Mouse (Mus musculus) heart, adult 18-20 months (tissue): ENCODE results near the gene 4930579F01Rik. TPM values are rescaled to one million over a fixed set of nuclear protein-coding genes. Genes with fewer than 3 reads are reported as not detected.
A peak's percentile ranks its signal among the peaks of the same experiment; 100 is the strongest.

Experiments used
- DNase-seq, 2 experiments: peaks; one replicate each; pipeline ENCODE4 v3.0.0; 2021 to 2022; ENCODE audit warnings: mixed read lengths in 1 of 2
- total RNA-seq, 2 experiments: library from RNA; stranded (reverse); gene quantifications; 2 replicates each; pipeline ENCODE4 v1.2.3; 2021

Gene 4930579F01Rik
- total RNA-seq, 2 experiments from 2014 or later: not detected

DNA sequence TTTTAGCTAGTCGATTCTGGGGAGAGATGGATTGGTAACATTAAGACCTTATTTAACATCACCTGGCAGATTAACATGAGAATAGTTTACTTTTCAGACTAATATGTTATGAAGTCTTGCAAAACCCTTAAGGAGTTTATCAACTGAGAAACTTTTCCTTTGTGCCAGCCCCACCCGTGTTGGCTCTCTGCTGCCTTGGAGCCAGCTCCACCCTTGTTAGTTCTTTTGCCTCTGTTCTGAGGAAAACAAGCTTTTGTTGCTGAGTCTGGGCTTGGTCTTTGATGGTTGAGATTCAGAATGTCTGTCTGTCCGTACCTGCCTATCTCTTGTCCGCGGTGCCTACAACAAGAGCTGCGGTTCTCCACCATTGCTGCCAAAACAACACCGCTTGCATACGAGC is 22.5 kb upstream of the 4930579F01Rik start:
- DNase-seq: peak in 1 of 2 experiments; percentile 10

DNA sequence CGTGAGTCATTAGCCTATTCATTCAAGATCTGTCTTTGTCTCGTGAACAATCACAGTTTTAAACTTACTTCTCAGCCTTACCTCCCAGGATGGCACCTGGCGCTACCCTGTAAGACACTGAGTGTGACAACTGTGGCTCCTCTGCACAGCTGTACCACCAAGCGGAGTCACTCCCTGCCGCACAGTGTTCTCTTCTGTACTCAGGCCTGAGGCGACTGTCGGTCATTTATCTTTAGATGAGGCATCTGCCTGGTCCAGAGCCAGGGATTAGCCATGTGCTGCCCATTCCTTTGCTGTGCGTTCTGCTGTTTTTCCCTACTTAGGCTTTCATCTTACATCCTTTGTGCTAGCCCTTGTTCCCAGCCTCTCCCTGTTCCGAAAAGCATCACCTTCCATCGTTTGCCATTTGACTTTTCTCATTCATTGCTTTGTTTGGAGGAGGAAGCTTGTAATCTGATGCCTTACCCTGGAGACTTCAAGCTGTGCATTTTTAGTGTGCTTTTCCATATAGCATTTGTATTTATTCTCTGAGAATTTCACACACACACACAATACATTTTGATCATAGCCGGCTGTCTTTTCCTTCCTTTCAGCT is 21.9 kb upstream of the 4930579F01Rik start:
- DNase-seq: no peak

DNA sequence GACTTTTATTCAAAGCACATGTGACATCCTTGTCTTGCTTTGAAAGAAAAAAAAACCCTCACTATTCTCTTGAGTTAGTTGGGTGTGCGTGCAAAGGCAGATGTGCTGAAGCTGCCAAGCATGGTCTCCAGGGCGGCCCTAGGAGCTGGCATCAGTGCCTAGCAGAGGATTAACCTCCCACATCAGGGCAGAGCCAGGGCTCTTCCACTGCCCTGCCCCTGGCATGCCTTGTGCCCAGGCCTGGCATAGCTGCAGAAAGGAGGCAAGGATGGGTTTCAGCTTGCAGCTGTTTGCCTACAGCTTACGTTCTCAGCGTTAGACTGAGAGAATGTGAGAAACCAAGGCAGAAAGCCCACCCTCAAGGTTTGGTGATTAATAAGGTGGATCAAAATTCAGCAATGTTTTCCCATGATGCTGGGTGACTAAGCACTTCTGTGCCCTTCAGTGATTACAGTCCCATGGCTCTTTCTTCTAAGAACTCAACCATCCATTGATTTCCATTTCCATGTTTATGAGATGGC is 18.9 kb upstream of the 4930579F01Rik start:
- no peak for DNase-seq

DNA sequence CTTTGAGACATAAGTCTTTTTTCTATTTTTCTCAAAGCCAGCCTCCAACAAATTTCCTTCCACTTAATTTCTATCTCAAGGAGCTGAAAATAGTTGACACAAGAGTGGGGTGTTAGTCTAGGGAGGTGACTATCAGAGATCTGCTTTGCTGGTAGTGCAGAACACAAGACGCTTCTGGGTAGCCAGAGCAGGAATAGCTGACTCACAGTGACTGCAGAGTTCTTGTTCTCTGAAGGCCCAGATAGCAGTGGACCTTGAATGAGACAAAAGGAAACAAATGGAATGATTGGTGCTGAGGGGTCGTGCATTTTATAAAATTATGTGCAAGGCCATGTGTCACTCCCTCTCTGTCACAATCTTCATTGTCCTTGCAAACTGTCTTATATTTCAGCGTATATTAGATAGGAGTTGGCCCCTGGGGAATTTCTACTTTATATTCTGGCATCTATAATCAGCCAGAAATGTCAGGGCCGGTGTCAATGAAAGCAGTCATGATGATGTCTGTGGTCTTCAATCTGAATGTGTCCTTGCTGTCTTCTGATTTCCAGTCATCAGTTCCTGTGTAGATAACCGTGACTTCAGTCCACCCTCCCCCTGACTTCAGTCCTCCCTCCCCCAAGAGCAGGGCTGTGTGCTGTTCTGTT is 16.9 kb upstream of the 4930579F01Rik start:
- DNase-seq: no peak

DNA sequence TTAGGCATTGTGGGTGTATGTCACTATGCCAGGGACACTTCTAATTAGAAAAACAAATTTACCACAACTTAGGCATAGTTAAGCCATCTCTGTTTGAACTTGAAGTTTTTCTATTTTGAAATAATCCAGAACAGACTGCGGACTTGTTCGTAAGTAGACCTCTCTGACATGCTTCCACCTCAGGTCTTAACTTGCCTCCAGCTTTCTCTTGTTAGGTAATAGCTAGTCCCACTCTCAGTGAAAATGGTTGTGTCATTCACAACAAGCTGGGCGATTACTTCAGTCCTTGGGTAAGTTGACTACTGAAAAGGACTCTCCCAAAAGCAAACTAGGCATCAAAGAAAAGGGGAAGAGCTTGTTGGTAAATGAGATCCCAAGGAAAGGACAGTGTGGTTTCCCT is 15.2 kb upstream of the 4930579F01Rik start:
- no peak for DNase-seq

DNA sequence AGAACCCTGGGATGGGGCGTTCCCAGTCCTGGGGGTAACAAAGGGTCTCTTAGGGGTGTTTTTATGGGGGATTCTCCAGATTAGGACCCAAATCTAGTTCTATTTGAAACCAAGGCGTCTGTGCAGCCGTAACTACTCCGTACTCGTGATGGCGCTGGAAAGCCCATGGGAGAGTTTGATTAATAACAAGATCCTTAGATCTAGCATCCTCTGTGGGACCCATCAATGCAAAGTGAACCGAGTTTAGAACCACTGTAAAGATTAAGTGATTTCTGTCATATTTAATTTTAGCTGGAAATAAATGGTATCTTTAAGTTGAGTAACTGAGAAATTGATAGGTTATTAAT is 5.1 kb upstream of the 4930579F01Rik start:
- DNase-seq: no peak

DNA sequence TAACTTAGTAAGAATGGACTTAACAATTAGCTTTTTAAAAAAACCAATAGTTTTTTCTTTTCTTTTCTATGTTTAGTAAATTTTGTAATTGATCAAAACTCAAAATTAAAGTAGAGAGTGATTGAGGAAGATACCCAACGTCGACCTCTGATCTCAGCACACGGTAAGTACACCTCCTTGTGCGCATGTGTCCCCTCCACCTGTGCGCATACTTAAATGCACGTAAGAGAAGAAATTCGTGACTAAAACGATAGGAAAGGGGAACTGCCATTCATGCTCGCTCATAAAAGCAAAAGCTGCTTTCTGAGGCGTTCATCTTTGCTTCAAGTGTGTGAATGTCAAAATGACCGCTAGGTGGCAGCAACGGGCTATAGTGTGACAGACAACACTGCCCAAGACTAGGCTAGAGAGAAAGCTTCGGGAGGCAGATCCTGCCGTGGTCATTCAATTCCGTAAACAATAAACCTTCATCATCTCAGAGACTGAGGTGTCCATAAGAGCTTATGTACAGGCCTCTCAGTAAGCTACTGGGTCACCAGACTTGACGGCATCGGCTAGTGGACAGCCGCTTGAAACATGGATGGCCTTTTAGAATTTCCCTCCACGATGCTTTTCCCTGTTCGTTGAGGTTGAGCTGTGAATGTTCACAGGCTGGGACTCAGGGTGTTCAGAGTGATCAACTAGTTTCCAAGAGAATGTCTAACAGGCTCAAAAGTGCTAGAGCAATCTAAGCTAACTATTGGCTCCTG is 4.5 kb upstream of the 4930579F01Rik start:
- peak; percentile 77 to 93 for DNase-seq

DNA sequence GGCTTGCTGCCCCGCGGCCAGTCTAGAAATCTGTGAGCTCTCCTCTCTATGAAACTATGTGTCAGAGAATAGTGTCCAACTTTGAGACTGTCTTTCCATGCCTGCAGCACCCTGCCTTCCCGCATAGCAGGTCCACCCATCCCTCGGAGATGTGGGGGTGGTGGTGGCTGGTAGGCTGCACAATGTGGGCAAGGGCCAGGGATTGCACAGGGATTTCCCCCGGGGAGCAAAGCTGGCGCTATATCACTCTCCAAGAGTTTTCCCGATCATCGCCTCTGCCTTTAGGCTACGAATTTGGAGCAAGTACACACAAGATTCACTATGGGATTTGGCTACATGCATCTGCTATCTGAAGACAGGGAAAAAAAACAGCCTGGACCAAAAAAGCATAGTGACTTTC is 3.9 kb upstream of the 4930579F01Rik start:
- no peak for DNase-seq

DNA sequence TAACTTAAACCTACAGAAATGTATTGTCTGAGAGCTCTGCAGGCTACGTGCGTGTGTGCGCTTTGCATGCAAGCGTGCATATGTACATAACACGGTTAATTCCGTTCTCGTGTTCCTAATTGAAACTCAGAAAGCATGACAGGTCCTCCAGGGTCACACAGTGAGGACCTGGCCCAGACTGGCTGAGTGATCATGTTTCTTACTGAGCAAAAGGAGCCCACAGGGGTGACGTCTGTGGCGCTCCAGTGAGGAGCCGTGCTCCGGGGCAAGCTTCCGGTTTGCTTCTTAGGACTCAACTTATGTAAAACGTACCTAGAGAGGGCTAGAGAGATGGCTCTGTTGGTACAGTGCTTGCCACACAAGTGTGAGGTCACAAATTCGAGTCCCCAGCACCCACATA is 3.5 kb upstream of the 4930579F01Rik start:
- no peak for DNase-seq

DNA sequence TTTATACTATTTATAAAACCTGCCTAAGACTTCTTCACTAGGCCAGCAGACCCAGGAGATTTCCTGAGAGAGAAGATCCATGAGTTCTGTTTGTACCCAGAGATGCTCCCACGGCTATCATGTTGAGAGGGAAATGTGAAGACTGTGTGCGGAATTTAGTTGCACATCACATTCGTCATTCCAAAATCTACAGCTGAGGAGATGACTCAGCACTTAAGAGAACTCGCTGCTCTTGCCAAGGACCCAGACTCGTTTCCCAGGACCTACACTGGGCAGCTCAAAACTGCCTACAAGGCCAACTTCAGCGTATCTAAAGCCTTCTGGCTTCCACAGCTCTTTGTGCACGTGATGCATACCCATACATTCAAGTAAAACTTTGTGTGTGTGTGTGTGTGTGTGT is 1.4 kb downstream of the 4930579F01Rik start:
- peak in 1 of 2 experiments; percentile 11 for DNase-seq

DNA sequence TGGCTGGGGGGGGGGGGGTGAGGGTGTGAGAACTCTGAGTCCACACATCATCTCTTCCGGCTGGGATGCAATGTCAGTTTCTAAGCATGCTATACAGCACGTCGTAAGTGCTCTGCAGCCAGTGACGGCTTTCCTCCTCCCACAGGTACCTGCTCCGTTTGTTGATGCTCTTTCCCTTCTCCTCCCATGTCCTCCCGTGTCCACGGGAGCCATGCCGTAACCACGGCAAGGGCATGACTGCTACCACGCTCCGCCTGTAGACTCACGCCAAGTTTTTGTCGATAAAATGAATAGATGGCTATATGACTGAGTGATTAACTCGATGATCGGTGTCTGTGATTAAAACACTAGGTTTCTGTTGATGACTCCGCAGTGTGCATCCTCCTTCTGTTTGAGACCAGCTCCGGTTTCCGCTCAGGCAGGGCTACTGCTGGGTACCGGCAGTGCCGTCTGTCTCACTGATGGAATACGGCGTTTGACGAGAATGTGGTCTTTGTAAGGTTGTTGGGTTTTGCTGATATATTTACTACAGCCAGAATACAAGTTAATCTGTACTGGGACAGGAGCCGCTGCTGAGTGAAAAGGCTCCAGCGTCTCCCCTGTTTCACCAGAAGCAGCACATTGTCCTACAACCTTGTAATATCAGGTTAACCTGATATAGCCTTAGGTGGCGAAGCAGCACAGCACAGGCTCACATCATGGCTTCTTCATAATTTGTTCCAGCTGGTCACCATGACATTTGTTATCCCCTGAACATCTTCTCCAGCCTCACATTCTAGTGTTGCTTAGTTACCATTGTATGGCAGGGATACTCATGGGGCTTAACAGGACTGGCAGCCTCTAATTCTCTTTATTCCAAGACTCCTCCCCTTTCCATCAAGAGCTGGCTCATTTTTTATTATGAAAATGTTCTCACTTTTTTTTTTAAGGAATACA is 7.4 kb downstream of the 4930579F01Rik start:
- no peak for DNase-seq

DNA sequence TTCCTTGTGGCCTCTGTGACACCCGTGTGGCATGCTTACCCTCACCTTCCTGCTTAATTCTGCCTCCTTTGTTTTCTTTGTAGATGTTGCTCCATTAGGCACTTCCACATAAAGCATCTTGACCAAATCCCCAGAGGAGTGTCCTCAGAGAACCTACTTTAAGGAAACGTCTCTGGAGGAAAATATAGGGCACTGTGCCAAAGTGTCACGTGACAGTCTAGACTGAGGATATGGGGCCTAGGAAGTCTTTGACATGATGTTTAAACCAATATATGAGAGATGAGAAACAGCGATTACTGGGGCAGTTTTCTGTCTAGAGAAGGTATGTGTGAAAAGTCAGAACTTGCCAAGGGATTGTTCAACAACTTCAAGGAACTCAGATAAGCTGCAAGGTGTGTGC is 8.3 kb downstream of the 4930579F01Rik start:
- DNase-seq: peak; percentile 10 to 26

DNA sequence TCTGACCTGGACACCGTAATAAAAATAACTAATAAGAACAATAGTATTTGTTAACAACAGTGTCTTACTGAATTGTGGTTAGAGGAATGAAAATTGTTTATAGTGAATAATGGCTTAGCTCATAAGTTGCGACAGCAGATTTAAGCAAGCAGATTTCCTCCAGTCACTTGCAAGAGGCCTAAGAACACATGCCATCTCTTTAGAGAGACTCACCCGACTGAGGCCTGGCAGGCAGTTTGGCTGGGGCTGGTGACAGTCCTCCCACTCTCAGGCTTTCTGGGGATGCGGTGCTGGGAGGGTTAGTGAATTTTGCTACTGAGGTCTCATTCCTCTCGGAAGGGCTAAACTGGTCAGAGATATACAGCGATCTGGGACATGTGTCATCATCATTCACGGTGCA is 10.3 kb downstream of the 4930579F01Rik start:
- no peak for DNase-seq

DNA sequence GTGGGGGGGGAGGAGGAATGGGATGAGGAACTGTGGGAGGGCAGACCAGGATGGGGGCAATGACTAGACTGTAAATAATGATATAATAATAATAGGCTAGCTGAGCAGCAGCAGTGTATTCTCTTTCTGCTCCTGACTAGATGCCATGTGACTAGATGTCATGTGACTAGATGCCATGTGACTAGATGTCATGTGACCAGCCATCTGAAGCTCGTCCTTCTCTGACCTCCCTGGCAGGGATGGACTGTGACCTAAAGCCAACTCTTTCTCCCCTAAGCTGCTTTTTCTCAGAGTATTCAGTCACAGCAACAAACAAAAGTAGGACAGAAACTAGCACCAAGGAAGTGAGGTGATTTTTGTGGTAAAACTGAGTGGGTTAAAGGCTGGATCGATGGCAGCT is 11.6 kb downstream of the 4930579F01Rik start:
- DNase-seq: no peak

DNA sequence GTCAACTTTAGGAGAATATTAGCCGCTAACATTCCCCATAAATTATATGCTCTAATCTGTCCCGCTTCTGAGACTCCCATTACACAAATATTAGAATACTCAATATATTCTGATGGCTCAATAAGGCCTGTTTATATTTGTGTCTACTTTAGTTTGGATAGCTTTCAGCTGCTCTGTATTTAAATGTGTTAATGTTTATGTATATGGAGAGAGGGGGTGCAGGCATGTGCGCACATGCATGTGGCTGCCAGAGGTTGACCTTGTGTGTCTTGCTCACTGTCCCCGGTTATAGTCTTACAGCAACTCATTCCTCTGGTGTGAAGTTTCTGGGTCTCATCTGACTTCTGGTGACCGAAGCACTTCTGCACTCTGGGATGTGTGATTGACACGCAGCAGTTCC is 18.1 kb downstream of the 4930579F01Rik start:
- DNase-seq: no peak

DNA sequence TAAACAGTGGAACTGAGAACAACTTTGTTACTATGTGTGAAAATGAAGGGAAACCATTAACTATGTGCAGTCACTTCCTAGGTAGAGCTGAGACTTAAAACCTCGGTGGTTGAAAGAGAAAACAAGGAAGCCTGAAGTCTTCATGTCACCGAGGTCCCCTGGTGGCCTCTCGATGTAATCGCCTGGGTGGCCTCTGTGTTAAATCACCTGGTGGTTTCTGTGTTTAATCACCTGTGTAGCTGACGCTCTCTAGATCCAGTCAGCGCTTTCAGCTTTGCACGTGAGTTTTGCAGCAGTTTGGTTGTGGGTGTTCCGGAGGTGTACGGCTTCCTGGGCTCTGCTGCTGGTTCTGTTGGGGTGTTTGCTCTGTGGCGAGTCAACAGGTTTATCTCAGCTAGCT is 20.3 kb downstream of the 4930579F01Rik start:
- DNase-seq: no peak

DNA sequence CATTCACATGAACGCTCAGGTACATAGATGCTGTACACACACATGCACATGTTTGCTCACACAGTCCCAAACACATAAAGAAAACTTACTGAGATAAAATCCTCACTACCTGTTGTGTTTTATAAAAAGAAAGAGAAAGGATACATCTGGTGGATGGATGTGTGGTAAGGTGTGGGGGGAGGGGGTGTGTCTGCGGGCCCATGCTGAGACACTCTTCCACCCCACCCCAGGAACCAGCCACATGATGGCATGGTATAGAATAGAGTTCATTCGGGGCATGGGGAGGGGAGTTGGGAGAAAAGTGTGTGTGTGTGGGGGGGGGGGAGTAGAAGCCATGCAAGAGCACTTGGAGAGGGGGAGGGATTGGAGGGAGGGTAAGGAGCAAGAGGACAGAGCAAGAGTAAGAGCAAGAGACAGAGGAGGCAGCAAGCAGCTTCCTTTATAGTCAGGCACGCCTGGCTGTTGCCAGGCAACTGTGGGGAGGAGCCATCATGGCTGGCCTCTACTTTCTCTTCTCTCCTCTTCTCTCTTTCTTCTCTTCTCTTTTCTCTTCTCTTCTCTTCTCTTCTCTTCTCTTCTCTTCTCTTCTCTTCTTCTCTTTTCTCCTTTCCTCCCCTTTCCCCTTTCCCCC is 31.0 kb downstream of the 4930579F01Rik start:
- no peak for DNase-seq

DNA sequence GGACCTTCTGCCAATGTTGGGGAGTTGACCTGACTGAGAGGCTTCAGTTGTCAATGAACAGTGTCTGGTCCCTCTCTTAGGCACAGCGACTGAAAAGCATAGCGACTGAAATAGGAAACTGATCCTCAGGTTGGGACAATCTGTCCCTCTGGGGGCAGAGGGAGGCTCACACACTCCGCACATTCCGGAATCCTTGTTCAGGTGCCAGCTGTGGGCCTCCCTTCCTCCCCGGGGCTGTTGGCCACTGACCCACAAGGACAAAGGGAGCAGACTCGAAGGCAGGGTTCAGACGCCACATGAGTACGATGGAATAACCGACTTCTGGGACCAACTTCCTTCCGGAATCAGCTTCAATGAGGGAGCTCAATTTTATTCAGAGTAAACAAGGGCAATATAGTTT is 32.0 kb downstream of the 4930579F01Rik start:
- no peak for DNase-seq

DNA sequence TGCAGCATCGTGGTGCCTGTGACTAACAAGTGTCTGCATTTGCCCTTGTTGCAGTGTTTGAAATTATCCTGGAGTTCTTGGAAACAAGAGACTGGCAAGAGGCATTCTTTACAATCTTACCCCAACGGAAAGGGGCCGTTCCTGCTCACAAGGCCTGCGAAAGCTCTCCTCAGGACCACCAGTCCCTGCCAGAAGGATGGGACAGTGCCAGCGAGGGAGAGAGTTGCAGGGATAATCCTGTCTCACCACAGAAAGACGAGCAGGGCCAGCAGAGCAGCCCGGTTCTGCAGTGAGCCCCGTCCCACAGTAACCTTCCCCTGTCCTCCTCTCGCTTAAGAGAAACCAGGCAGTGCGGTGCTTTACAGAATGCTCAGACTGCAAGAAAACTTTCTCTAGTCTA is 37.0 kb downstream of the 4930579F01Rik start:
- no peak for DNase-seq

DNA sequence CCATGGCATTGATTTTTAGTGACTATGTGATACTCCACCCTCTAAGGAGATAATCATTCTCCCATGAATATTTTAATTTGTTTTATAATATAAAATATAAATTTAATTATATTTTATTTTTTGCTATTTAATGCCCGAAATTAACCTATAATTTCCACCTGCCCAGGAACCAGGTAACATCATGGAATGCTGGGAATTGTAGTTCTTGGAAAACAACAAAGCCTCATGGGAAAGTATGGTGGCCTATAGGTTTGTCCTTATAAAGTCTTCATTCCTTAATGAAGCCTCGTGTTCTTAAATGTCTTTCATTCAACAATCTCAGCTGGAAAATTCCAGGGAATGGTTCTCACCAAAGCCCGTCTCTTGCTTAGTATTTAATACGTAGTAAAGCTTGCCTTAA is 38.6 kb downstream of the 4930579F01Rik start:
- DNase-seq: no peak

DNA sequence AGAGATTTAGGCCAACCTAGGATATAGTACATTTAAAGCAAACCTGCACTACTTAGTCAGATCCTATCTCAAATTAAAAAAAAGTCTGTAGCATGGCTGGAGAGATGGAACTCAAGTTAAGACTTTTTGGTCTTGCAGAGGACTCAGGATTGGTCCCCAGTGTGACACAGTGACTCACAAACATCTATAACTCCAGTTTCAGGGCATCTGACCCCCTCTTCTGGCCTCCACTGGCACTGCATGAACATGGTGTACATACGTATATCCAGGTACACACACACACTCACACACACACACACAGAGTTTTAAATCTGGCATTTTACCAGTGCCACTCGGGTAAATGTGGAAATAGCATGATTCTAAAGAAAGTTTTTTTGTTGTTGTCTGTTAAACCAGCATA is 44.8 kb downstream of the 4930579F01Rik start:
- no peak for DNase-seq

DNA sequence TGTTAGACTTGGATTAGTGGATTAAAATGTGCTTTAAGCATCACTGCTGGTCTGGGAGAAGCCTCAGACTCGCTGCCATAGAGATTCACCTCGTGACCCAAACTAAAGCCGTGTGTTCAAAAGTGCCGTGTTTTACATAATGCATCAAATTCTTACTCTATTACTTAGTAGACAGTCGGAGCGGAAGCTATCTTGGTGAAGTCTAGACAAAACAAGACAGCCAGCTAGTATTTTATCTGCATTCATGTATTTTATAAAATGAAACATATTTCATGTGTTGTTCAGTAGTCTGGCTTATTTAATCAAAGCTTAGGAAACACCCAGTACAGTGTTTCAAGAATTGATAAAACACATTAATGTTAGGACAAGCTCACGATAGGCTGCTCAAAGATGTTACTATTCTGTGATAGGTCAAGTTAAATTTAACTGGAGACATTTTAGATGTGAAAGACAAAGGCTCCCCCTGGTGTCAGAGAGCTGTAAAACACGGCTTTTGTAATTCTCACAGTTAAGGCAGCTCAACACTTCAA is 48.9 kb downstream of the 4930579F01Rik start, which contains the start of gene Mttp:
Mttp (minus strand) TSS at position 327 of the 530 bp plus-strand sequence.
- peak; percentile 83 to 90 for DNase-seq
